Mouse (Mus musculus): ENCODE measurements around the gene Acp1.

DNA sequence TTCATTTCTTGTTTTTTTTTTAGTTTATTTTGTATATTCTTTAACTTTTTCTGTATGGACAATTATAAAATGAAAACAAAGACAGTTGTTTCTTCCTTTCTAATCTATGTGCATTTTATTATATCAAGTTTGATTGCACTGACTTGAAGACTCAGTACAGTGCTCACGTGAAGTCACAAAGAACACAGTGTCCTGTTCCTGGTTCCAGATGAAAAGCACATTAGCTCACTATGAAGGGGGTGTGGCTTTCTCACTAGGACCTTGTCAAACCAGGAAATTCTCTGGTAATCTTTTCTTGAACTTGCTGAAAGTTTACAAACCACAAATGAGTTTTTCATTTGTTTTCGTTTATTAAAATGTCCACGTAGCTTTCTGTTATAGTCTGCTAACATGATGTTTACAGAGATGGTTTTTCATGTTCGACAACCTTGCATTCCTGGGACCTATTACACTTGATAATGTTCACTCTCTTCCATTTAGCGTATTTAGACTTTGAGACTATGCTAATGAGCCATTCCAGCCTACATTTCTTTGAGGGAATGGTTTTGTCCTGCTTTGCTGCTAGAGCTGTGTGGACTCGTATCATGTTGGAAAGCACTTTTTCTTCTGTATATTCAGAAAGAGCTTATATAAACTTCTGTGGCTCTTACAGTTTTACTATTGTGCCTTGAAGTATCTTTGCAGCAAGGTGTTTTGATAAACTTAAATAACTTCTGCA is 55.8 kb downstream of the Acp1 start:
- TF ChIP-seq POLR2A (IDR thresholded peaks at IDR 0.05; ENCODE audit: borderline replicate concordance, control insufficient read depth, low read depth, low read length) (no peak), CTCF (IDR thresholded peaks at IDR 0.05; ENCODE audit: control insufficient read depth, insufficient read depth, low read length) (no peak)
